ENCODE assay signal across 22 mouse cellular contexts in genomic region chr14:9623219-9624043, GRCm38 (mm10).
A peak's percentile ranks its signal among the peaks of the same experiment; 100 is the strongest.
DNase-seq lines count a peak whose midpoint lies in the region; ATAC-seq and TF ChIP-seq lines count a peak whose summit lies in the region.
"Had no signal": no experiment of that assay in that cellular context is flagged by ENCODE, and none has a peak within 500 bp of the region (broad histone marks: within the 10 kb centered on the region; RNA-seq: fewer than 3 reads in every experiment).

No protein-coding gene starts in this region.

- TF ChIP-seq POLR2A in limb, embryonic 14.5 days (IDR thresholded peaks at IDR 0.05; ENCODE audit: borderline replicate concordance, extremely low read depth, insufficient read depth, insufficient read length): no peak

- H3K9ac ChIP-seq in kidney, postnatal 0 days (ENCODE audit: low read depth, low read length): no peak overlapping the region
- H3K9ac ChIP-seq in embryonic facial prominence, embryonic 14.5 days (ENCODE audit: low read depth, low read length): no peak overlapping the region
- H3K9ac ChIP-seq in limb, embryonic 14.5 days (ENCODE audit: low read depth, low read length, severe bottlenecking): no peak overlapping the region
- no peak overlapping the region for H3K9ac ChIP-seq in hindbrain, postnatal 0 days (replicated peaks; ENCODE audit: low read length)
- H3K9ac ChIP-seq: embryonic facial prominence, embryonic 13.5 days; limb, embryonic 15.5 days; midbrain, embryonic 15.5 days had no signal

- H3K27me3 ChIP-seq in kidney, postnatal 0 days (ENCODE audit: insufficient read depth, low read length): no peaks in the 10 kb centered on the region
- no peaks in the 10 kb centered on the region; the same call in 1 of the 2 replicates for H3K27me3 ChIP-seq in embryonic facial prominence, embryonic 14.5 days (replicated peaks; ENCODE audit: control insufficient read depth, insufficient read depth, low read length)
- H3K27me3 ChIP-seq in limb, embryonic 14.5 days (ENCODE audit: control insufficient read depth, insufficient read depth, low read length): no peaks in the 10 kb centered on the region
- H3K27me3 ChIP-seq in hindbrain, postnatal 0 days (ENCODE audit: insufficient read depth, low read length): no peaks in the 10 kb centered on the region
- H3K27me3 ChIP-seq: limb, embryonic 15.5 days; midbrain, embryonic 15.5 days had no signal

- TF ChIP-seq CTCF in kidney, postnatal 0 days (IDR thresholded peaks at IDR 0.05; ENCODE audit: low read depth): no peak
- no peak for TF ChIP-seq CTCF in hindbrain, postnatal 0 days (IDR thresholded peaks at IDR 0.05; ENCODE audit: low read depth)

- H3K4me1 ChIP-seq in kidney, postnatal 0 days (replicated peaks; ENCODE audit: insufficient read depth, low read length): no peaks in the 10 kb centered on the region
- H3K4me1 ChIP-seq in embryonic facial prominence, embryonic 14.5 days (ENCODE audit: control insufficient read depth, insufficient read depth, low read length): peaks cover 4% of the 10 kb centered on the region; the same call in 1 of the 2 replicates
- H3K4me1 ChIP-seq in limb, embryonic 14.5 days (ENCODE audit: control insufficient read depth, insufficient read depth, low read length): no peaks in the 10 kb centered on the region; the same call in 1 of the 2 replicates
- H3K4me1 ChIP-seq in hindbrain, postnatal 0 days (ENCODE audit: insufficient read depth, low read length): no peaks in the 10 kb centered on the region
- H3K4me1 ChIP-seq: heart, embryonic 10.5 days; limb, embryonic 15.5 days; midbrain, embryonic 15.5 days had no signal

- no peak overlapping the region for H3K4me3 ChIP-seq in kidney, postnatal 0 days (replicated peaks; ENCODE audit: low read depth, low read length)
- no peak overlapping the region for H3K4me3 ChIP-seq in embryonic facial prominence, embryonic 14.5 days (ENCODE audit: low read depth, low read length)
- H3K4me3 ChIP-seq in limb, embryonic 14.5 days (replicated peaks; ENCODE audit: low read length): no peak overlapping the region
- H3K4me3 ChIP-seq in hindbrain, postnatal 0 days (ENCODE audit: low read length): no peak overlapping the region
- H3K4me3 ChIP-seq: embryonic facial prominence, embryonic 13.5 days; heart, embryonic 10.5 days; hindbrain, embryonic 10.5 days; limb, embryonic 15.5 days; midbrain, embryonic 15.5 days; myocyte had no signal

- no peak for ATAC-seq in kidney, postnatal 0 days (replicated peaks; ENCODE audit: low FRiP score, low read depth)
- 0 out of 2 replicates have a peak, but pooled peaks have one; percentile 44 for ATAC-seq in embryonic facial prominence, embryonic 14.5 days (ENCODE audit: low read depth)
- ATAC-seq in limb, embryonic 14.5 days (ENCODE audit: low FRiP score, low read depth): 0 out of 2 replicates have a peak, but pooled peaks have one; percentile 9
- no peak for ATAC-seq in hindbrain, postnatal 0 days
- ATAC-seq: midbrain, embryonic 15.5 days had no signal

- 40% methylated on average over 6 of the region's 6 CpGs for WGBS in kidney, postnatal 0 days
- 30% methylated on average over 6 of the region's 6 CpGs for WGBS in embryonic facial prominence, embryonic 14.5 days
- WGBS in limb, embryonic 14.5 days: 17% methylated on average over 6 of the region's 6 CpGs
- 40% methylated on average over 6 of the region's 6 CpGs for WGBS in hindbrain, postnatal 0 days

- H3K36me3 ChIP-seq in kidney, postnatal 0 days (ENCODE audit: insufficient read depth, low read length): no peaks in the 10 kb centered on the region
- H3K36me3 ChIP-seq in embryonic facial prominence, embryonic 14.5 days (ENCODE audit: control insufficient read depth, insufficient read depth, low read length): no peaks in the 10 kb centered on the region
- H3K36me3 ChIP-seq in limb, embryonic 14.5 days (ENCODE audit: control insufficient read depth, insufficient read depth, low read length): no peaks in the 10 kb centered on the region
- H3K36me3 ChIP-seq in hindbrain, postnatal 0 days (ENCODE audit: insufficient read depth, low read length): no peaks in the 10 kb centered on the region
- H3K36me3 ChIP-seq: embryonic facial prominence, embryonic 13.5 days; heart, embryonic 10.5 days; hindbrain, embryonic 10.5 days; limb, embryonic 15.5 days; midbrain, embryonic 15.5 days had no signal

- H3K27ac ChIP-seq in kidney, postnatal 0 days: no peak overlapping the region
- H3K27ac ChIP-seq in embryonic facial prominence, embryonic 14.5 days (replicated peaks; ENCODE audit: low read depth, low read length): no peak overlapping the region
- no peak overlapping the region for H3K27ac ChIP-seq in limb, embryonic 14.5 days (replicated peaks; ENCODE audit: low read depth, low read length)
- no peak overlapping the region for H3K27ac ChIP-seq in hindbrain, postnatal 0 days
- H3K27ac ChIP-seq: embryonic facial prominence, embryonic 13.5 days; heart, embryonic 10.5 days; hindbrain, embryonic 10.5 days; limb, embryonic 15.5 days; midbrain, embryonic 15.5 days had no signal

- no peaks in the 10 kb centered on the region for H3K9me3 ChIP-seq in kidney, postnatal 0 days (replicated peaks; ENCODE audit: low read length)
- H3K9me3 ChIP-seq in embryonic facial prominence, embryonic 14.5 days (ENCODE audit: control insufficient read depth, low read length): no peaks in the 10 kb centered on the region
- H3K9me3 ChIP-seq in limb, embryonic 14.5 days (ENCODE audit: control insufficient read depth, low read length): no peaks in the 10 kb centered on the region
- H3K9me3 ChIP-seq in hindbrain, postnatal 0 days (ENCODE audit: low read length): no peaks in the 10 kb centered on the region
- H3K9me3 ChIP-seq: embryonic facial prominence, embryonic 13.5 days; heart, embryonic 10.5 days; hindbrain, embryonic 10.5 days; limb, embryonic 15.5 days; midbrain, embryonic 15.5 days had no signal

- peak; percentile 10 for DNase-seq in kidney, postnatal 0 days (ENCODE audit: low spot score)
- DNase-seq in kidney, postnatal 14 days: no peak
- DNase-seq in NIH3T3 (ENCODE audit: low read depth): peak; percentile 70
- peak; percentile 89 for DNase-seq in embryonic facial prominence, embryonic 14.5 days (ENCODE audit: low spot score)
- DNase-seq in limb, embryonic 14.5 days (ENCODE audit: low spot score): peak; percentile 57
- DNase-seq in hindbrain, postnatal 0 days (ENCODE audit: low spot score): no peak
- DNase-seq in urinary bladder, adult 2 months (ENCODE audit: low spot score): no peak
- DNase-seq: adrenal gland, postnatal 36 days; cerebellum, adult 18-20 months; cerebellum, postnatal 25 days; gastrocnemius, postnatal 25 days; kidney, adult 8-10 months; kidney, postnatal 36 days; lung, postnatal 36 days; spleen, adult 18-20 months; thymus, postnatal 36 days had no signal

- H3K4me2 ChIP-seq in kidney, postnatal 0 days (ENCODE audit: low read length): no peak overlapping the region
- no peak overlapping the region for H3K4me2 ChIP-seq in embryonic facial prominence, embryonic 14.5 days (ENCODE audit: low read depth, low read length)
- H3K4me2 ChIP-seq in limb, embryonic 14.5 days (replicated peaks; ENCODE audit: low read depth, low read length, severe bottlenecking): no peak overlapping the region
- no peak overlapping the region for H3K4me2 ChIP-seq in hindbrain, postnatal 0 days (ENCODE audit: low read depth, low read length)
- H3K4me2 ChIP-seq: embryonic facial prominence, embryonic 13.5 days; limb, embryonic 15.5 days; midbrain, embryonic 15.5 days had no signal

Comparison
In these comparisons a context has a peak if more than half of its experiments do, and no peak if none do; other contexts are left out.
1. DNase-seq: peak in kidney, postnatal 0 days (single experiment), NIH3T3 (single experiment), embryonic facial prominence, embryonic 14.5 days (single experiment) and limb, embryonic 14.5 days (single experiment); none in kidney, postnatal 14 days (single experiment), hindbrain, postnatal 0 days (single experiment) and urinary bladder, adult 2 months (single experiment).
2. ATAC-seq: peak in embryonic facial prominence, embryonic 14.5 days (single experiment) and limb, embryonic 14.5 days (single experiment); none in kidney, postnatal 0 days (single experiment) and hindbrain, postnatal 0 days (single experiment).